Mouse (Mus musculus) G1E (cell line): ENCODE data around the gene Fbxl8. TPM values are rescaled to one million over a fixed set of nuclear protein-coding genes. Genes with fewer than 3 reads are reported as not detected.

Experiments used
- ATAC-seq: 2 replicates; pipeline ENCODE4 v1.8.0; 2016; ENCODE audit warnings: mild to moderate bottlenecking; ENCODE audit not compliant: insufficient number of reproducible peaks, poor library complexity, low FRiP score, severe bottlenecking; ENCODE audit errors: extremely low read depth
- DNase-seq: peaks from one replicate; pipeline ENCODE4 v3.0.0; 2012; ENCODE audit warnings: low spot score
- H3K27me3 ChIP-seq: 2 replicates; pipeline ENCODE4 v1.6.1; 2012; ENCODE audit warnings: mild to moderate bottlenecking, low read length, inconsistent platforms; ENCODE audit not compliant: insufficient read depth
- H3K36me3 ChIP-seq: replicated peaks from 2 replicates; pipeline ENCODE3; 2012; ENCODE audit warnings: mild to moderate bottlenecking, inconsistent platforms
- H3K4me1 ChIP-seq: 2 replicates; pipeline ENCODE4 v1.6.1; 2012; ENCODE audit warnings: low read depth, low read length, inconsistent platforms, mixed read lengths; ENCODE audit not compliant: insufficient read depth
- H3K4me3 ChIP-seq: 2 replicates; pipeline ENCODE4 v1.5.1; 2012; ENCODE audit warnings: low read depth, mild to moderate bottlenecking, inconsistent platforms, low read length, moderate library complexity, mixed read lengths
- H3K9me3 ChIP-seq: replicated peaks from 2 replicates; pipeline ENCODE4 v1.6.1; 2012; ENCODE audit warnings: inconsistent platforms
- CTCF ChIP-seq: IDR thresholded peaks from 2 replicates; pipeline ENCODE4 v1.5.1; 2012; ENCODE audit warnings: low read depth, low read length, inconsistent platforms, mixed read lengths
- GATA1 ChIP-seq: IDR thresholded peaks from 2 replicates; pipeline ENCODE4 v1.6.1; 2012; ENCODE audit warnings: borderline replicate concordance, low read length, inconsistent platforms, mixed read lengths
- GATA2 ChIP-seq: IDR thresholded peaks from 2 replicates; pipeline ENCODE4 v1.6.1; 2012; ENCODE audit warnings: low read depth, low read length, inconsistent platforms, borderline replicate concordance
- POLR2AphosphoS5 ChIP-seq: IDR thresholded peaks from 2 replicates; pipeline ENCODE4 v1.6.1; 2012; ENCODE audit warnings: low read depth, low read length, inconsistent platforms; ENCODE audit not compliant: insufficient replicate concordance
- TAL1 ChIP-seq: conservative IDR thresholded peaks from 2 replicates; pipeline ENCODE4 v1.6.1; 2012; ENCODE audit warnings: low read depth, low read length, inconsistent platforms, mixed read lengths
- polyA plus RNA-seq: library from polyadenylated mRNA; stranded (reverse); fragments of >175 nt; gene quantifications from 2 replicates; pipeline ENCODE4 v1.2.3, GENCODE M21; 2012
- total RNA-seq, 2 experiments: library from RNA; stranded (forward) in 1 of 2; stranded (reverse) in 1 of 2; fragments of 200-1000 nt in 1 of 2; fragments of >200 nt in 1 of 2; fragmentation: Nextera tagmentation in 1 of 2; gene quantifications; 2 replicates each; pipeline ENCODE4 v1.2.3; 2014 to 2017

Gene Fbxl8
- total and polyA plus RNA-seq, 3 experiments = 6.0 to 8.9 (median 8.0) TPM

DNA sequence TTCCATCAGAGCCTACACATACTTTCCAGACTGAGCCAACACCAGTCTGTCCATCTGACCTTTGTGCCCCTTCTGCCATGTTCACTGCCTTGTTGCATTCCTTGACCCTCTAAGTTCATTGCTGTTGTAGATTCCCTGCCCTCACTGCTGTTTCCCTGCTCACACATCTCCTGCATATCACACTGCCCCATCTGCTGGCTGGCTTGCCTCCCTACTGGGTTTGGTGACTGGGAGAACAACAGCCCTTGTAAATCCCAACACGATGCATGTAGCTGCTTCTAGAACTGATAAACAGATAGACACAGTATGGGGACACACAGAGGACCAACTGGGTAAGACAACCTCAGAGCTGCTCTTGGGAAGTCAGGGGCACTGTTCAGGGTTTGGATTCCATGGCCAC lies 47.3 kb downstream of the Fbxl8 start:
- TF ChIP-seq CTCF (no peak), GATA1 (no peak), TAL1 (no peak), POLR2AphosphoS5 (no peak), GATA2 (no peak)
- Histone ChIP-seq H3K36me3 (peaks cover 98% of the 10 kb centered on the region), H3K4me1 (peaks cover 15% of the 10 kb centered on the region), H3K27me3 (no peaks in the 10 kb centered on the region), H3K9me3 (no peaks in the 10 kb centered on the region), H3K4me3 (no peak overlapping the region)
- DNase-seq (no peak), ATAC-seq (no peak)

DNA sequence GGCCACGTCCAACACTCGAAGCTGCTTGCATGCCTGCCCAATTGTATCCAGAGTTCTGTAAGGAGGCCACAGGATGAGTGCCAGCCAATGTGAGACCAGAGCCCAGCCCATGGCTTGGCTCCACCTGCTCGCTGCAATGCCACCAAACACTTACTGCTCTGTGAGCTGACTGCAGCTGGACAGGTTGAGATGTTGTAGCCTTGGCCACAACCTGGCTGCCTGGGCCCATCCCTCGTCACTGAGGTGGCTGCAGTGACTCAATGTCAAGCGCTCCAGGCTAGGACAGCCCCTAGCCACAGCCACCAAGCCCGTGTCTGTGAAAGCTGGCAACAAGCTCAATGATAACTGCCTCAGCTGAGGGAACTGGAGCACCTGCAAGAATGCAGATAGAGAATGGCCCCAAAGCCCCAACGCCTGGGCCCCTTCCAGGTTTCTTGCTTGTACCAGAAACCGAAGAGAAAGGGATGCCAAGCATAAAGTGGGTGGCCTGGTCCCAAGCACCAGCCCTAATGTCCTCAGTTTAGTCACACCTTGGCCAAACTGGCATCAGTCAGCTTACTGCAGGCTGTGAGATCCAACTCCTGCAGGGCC lies 48.5 kb downstream of the Fbxl8 start:
- TF ChIP-seq GATA2 = no peak
- TF ChIP-seq GATA1 = no peak
- TF ChIP-seq CTCF = no peak
- no peak for TF ChIP-seq TAL1
- no peak for TF ChIP-seq POLR2AphosphoS5
- DNase-seq (no peak), ATAC-seq (no peak)
- H3K4me3 ChIP-seq = no peak overlapping the region
- no peaks in the 10 kb centered on the region for H3K27me3 ChIP-seq
- peaks cover 14% of the 10 kb centered on the region for H3K4me1 ChIP-seq
- H3K36me3 ChIP-seq = peaks cover 98% of the 10 kb centered on the region
- H3K9me3 ChIP-seq = no peaks in the 10 kb centered on the region

DNA sequence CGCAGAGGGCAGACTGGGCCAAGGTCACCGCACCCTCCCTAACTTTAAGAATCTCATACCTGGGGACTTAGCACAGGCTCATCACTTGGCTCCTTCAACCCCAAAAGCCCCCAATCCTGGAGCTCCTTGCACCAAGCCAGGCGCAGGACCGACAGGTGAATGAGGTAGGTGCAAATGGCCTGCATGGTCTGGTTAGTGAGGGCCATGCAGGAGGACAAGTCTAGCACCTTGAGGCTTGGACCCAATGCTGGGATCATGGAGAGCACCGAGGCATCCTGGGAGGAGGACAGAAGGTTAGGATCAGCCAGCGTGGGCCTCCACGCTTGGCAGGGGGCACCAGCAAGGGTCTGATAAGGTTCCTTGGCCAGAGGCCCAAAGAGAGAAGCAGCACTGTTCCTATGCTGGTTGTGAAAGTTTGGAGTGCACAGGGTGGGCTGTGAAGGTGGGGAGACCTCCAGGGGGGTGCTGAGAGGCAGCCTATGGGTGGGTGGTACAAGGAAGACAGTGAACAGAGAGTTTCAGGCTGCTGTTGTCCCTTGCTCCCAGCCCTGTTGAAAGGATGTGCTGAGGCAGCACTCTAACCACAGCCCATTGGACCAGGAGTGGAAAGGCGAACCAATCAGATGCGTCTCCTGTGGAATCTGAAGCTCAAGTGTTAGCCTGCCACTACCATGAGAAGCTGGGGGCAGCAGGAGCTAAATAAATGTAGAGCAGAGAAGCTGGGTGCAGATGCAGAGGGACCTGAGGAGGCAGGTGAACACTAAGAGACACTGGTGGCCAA lies 49.4 kb downstream of the Fbxl8 start:
- peaks cover 98% of the 10 kb centered on the region for H3K36me3 ChIP-seq
- ATAC-seq = no peak

DNA sequence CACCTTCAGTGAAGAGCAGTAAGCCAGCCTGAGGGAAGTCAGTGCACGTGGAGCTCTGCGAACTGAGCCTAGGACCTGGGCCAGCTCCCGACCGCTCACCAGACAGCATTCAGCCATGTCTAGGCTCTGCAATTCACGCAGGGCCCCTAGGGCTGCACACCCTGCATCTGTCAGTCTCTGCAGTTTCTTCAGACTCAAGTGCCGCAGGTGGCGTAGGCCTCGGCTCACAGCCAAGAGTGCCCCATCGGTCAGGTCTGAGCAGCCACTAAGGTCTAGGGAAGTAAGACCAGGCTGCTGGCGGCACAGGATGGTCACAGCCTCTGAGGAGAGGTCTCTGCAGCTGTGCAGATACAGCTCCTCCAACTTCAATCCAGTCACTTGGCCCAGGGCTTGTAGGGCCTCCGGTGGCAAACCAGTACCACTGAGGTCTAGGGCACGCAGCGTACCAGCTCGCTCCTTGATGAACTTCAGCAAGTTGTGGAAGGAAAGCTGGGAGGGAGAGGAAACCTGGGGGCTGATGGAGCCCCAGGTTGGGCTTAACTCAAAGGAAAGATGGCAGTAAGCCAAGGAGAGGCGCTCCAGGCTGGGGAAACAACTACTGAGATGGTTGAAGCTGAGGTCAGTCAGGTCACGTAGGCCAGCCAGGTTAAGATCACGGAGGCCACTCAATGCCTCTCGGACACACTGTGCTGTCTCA lies 50.8 kb downstream of the Fbxl8 start:
- Histone ChIP-seq H3K27me3 (no peaks in the 10 kb centered on the region), H3K4me1 (peaks cover 18% of the 10 kb centered on the region), H3K9me3 (no peaks in the 10 kb centered on the region), H3K4me3 (no peak overlapping the region), H3K36me3 (peaks cover 98% of the 10 kb centered on the region)
- TF ChIP-seq GATA1 = no peak
- no peak for TF ChIP-seq TAL1
- TF ChIP-seq CTCF = no peak
- TF ChIP-seq GATA2 = no peak
- TF ChIP-seq POLR2AphosphoS5 = no peak
- DNase-seq = no peak
- no peak for ATAC-seq

More for the DNA sequence above, 49.4 kb downstream of the Fbxl8 start:
- Histone ChIP-seq H3K4me3 (no peak overlapping the region), H3K9me3 (no peaks in the 10 kb centered on the region), H3K4me1 (peaks cover 14% of the 10 kb centered on the region), H3K27me3 (no peaks in the 10 kb centered on the region)
- no peak for TF ChIP-seq GATA1
- no peak for TF ChIP-seq TAL1
- TF ChIP-seq POLR2AphosphoS5 = no peak
- TF ChIP-seq GATA2 = no peak
- no peak for TF ChIP-seq CTCF
- DNase-seq = no peak

DNA sequence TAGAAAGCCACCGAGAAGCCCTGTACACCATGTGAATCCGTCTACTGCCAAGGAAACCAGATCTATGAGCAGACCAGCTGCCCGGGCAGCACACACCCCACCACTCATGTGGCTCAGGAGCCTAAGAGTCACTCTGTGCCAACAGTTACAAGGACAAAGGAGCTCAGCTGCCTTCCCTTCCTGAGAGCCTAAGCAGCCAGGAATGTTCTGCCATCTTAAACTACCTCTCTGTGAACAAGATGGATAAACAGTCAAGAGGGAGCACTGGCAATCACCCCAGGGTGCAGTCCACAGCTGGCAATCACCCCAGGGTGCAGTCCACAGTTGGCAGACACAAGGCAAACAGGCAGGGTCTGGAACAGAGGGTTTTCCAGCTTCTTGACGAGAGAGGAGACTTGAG lies 53.5 kb downstream of the Fbxl8 start:
- no peaks in the 10 kb centered on the region for H3K27me3 ChIP-seq
- H3K36me3 ChIP-seq = peaks cover 87% of the 10 kb centered on the region
- DNase-seq (no peak), ATAC-seq (no peak)
- H3K4me3 ChIP-seq = no peak overlapping the region
- no peaks in the 10 kb centered on the region for H3K9me3 ChIP-seq
- peaks cover 10% of the 10 kb centered on the region for H3K4me1 ChIP-seq
- no peak for TF ChIP-seq GATA1
- no peak for TF ChIP-seq POLR2AphosphoS5
- no peak for TF ChIP-seq CTCF
- TF ChIP-seq GATA2 = no peak
- no peak for TF ChIP-seq TAL1

DNA sequence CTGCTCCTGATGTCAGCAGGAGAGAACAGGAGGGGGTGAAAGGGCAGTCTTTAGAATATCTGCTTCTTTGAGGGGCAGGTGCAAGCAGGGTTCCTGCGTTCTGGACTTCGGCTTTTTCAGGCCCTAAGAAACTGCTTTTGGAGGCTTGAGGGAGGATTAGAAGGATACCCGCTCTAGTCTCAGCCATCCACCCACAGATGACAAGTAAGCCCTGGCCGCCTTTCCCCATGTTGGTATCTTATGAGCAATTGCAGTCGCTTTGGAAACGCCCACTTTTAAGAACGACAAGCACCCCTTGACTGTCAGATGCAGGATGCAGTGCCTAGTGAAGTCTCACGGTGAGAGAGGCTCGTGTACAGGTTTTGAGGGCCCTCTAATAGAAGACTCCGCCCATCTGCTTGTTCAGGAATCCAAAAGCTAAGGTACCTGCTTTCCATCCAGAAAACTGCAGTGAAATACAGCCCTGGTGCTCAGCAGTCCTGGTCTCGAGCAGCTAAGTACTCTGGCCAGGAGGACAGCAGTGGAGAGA lies 54.3 kb downstream of the Fbxl8 start:
- H3K9me3 ChIP-seq = no peaks in the 10 kb centered on the region
- H3K36me3 ChIP-seq = peaks cover 86% of the 10 kb centered on the region
- H3K4me1 ChIP-seq = peaks cover 17% of the 10 kb centered on the region
- no peak for TF ChIP-seq GATA1
- TF ChIP-seq GATA2 = no peak
- TF ChIP-seq POLR2AphosphoS5 = no peak
- no peak for TF ChIP-seq TAL1
- no peak for TF ChIP-seq CTCF
- H3K27me3 ChIP-seq = no peaks in the 10 kb centered on the region
- no peak overlapping the region for H3K4me3 ChIP-seq
- no peak for DNase-seq
- no peak for ATAC-seq

Other genes with a start within 250 kb of the Fbxl8 start
Only the 20 nearest of the 22 such genes appear.
- gene Ces3b, start 180.9 kb upstream of the Fbxl8 start, total RNA-seq (2014; fragmentation: Nextera tagmentation) = not detected in 2 replicates
- 0.12 and 0.22 TPM in 2 replicates for gene Ces3b, start 180.9 kb upstream of the Fbxl8 start, total RNA-seq (2017)
- not detected in 2 replicates for gene Ces3b, start 180.9 kb upstream of the Fbxl8 start, polyA plus RNA-seq
- gene Ces4a, start 132.8 kb upstream of the Fbxl8 start, total RNA-seq (2014; fragmentation: Nextera tagmentation) = not detected in 2 replicates
- gene Ces4a, start 132.8 kb upstream of the Fbxl8 start, total RNA-seq (2017) = not detected in 2 replicates
- gene Ces4a, start 132.8 kb upstream of the Fbxl8 start, polyA plus RNA-seq = not detected in 2 replicates
- 81.9 and 84.2 TPM in 2 replicates for gene Cbfb, start 94.0 kb upstream of the Fbxl8 start, total RNA-seq (2014; fragmentation: Nextera tagmentation)
- gene Cbfb, start 94.0 kb upstream of the Fbxl8 start, total RNA-seq (2017) = 175 and 182 TPM in 2 replicates
- 31.4 and 33.5 TPM in 2 replicates for gene Cbfb, start 94.0 kb upstream of the Fbxl8 start, polyA plus RNA-seq
- gene D230025D16Rik, start 39.5 kb upstream of the Fbxl8 start, total RNA-seq (2014; fragmentation: Nextera tagmentation) = 35.2 and 37.5 TPM in 2 replicates
- gene D230025D16Rik, start 39.5 kb upstream of the Fbxl8 start, total RNA-seq (2017) = 27.2 and 28.8 TPM in 2 replicates
- gene D230025D16Rik, start 39.5 kb upstream of the Fbxl8 start, polyA plus RNA-seq = 4.0 and 5.0 TPM in 2 replicates
- gene B3gnt9, start 9.5 kb upstream of the Fbxl8 start, total RNA-seq (2014; fragmentation: Nextera tagmentation) = 4.8 and 5.9 TPM in 2 replicates
- gene B3gnt9, start 9.5 kb upstream of the Fbxl8 start, total RNA-seq (2017) = 6.2 and 7.4 TPM in 2 replicates
- 4.4 and 7.0 TPM in 2 replicates for gene B3gnt9, start 9.5 kb upstream of the Fbxl8 start, polyA plus RNA-seq
- gene Tradd, start within 50 bp of the Fbxl8 start, total RNA-seq (2014; fragmentation: Nextera tagmentation) = 12.5 and 14.2 TPM in 2 replicates
- 20.8 and 23.4 TPM in 2 replicates for gene Tradd, start within 50 bp of the Fbxl8 start, total RNA-seq (2017)
- 27.9 and 30.0 TPM in 2 replicates for gene Tradd, start within 50 bp of the Fbxl8 start, polyA plus RNA-seq
- gene Hsf4, start 5.2 kb downstream of the Fbxl8 start, total RNA-seq (2014; fragmentation: Nextera tagmentation) = 0.49 and 0.68 TPM in 2 replicates
- 0.70 and 0.93 TPM in 2 replicates for gene Hsf4, start 5.2 kb downstream of the Fbxl8 start, total RNA-seq (2017)
- gene Hsf4, start 5.2 kb downstream of the Fbxl8 start, polyA plus RNA-seq = 0.33 and 0.39 TPM in 2 replicates
- 0.39 and 0.60 TPM in 2 replicates for gene Nol3, start 11.5 kb downstream of the Fbxl8 start, total RNA-seq (2014; fragmentation: Nextera tagmentation)
- gene Nol3, start 11.5 kb downstream of the Fbxl8 start, total RNA-seq (2017) = 0.41 and 0.49 TPM in 2 replicates
- 0.60 and 0.77 TPM in 2 replicates for gene Nol3, start 11.5 kb downstream of the Fbxl8 start, polyA plus RNA-seq
- gene 4931428F04Rik, start 25.2 kb downstream of the Fbxl8 start, total RNA-seq (2014; fragmentation: Nextera tagmentation) = 7.8 and 9.0 TPM in 2 replicates
- 2.6 and 2.8 TPM in 2 replicates for gene 4931428F04Rik, start 25.2 kb downstream of the Fbxl8 start, total RNA-seq (2017)
- 1.5 and 2.0 TPM in 2 replicates for gene 4931428F04Rik, start 25.2 kb downstream of the Fbxl8 start, polyA plus RNA-seq
- 1.4 and 3.2 TPM in 2 replicates for gene Exoc3l, start 31.5 kb downstream of the Fbxl8 start, total RNA-seq (2014; fragmentation: Nextera tagmentation)
- 1.5 and 2.8 TPM in 2 replicates for gene Exoc3l, start 31.5 kb downstream of the Fbxl8 start, total RNA-seq (2017)
- 2.6 and 2.7 TPM in 2 replicates for gene Exoc3l, start 31.5 kb downstream of the Fbxl8 start, polyA plus RNA-seq
- 228 and 274 TPM in 2 replicates for gene E2f4, start 33.0 kb downstream of the Fbxl8 start, total RNA-seq (2014; fragmentation: Nextera tagmentation)
- 40.1 and 42.5 TPM in 2 replicates for gene E2f4, start 33.0 kb downstream of the Fbxl8 start, total RNA-seq (2017)
- 69.8 and 79.2 TPM in 2 replicates for gene E2f4, start 33.0 kb downstream of the Fbxl8 start, polyA plus RNA-seq
- 2.2 and 3.5 TPM in 2 replicates for gene Elmo3, start 41.0 kb downstream of the Fbxl8 start, total RNA-seq (2014; fragmentation: Nextera tagmentation)
- gene Elmo3, start 41.0 kb downstream of the Fbxl8 start, total RNA-seq (2017) = 0.49 and 1.6 TPM in 2 replicates
- 0.63 and 0.76 TPM in 2 replicates for gene Elmo3, start 41.0 kb downstream of the Fbxl8 start, polyA plus RNA-seq
- gene Lrrc29, start 61.6 kb downstream of the Fbxl8 start, total RNA-seq (2014; fragmentation: Nextera tagmentation) = 12.3 and 15.5 TPM in 2 replicates
- gene Lrrc29, start 61.6 kb downstream of the Fbxl8 start, total RNA-seq (2017) = 4.6 and 4.8 TPM in 2 replicates
- 1.3 and 1.6 TPM in 2 replicates for gene Lrrc29, start 61.6 kb downstream of the Fbxl8 start, polyA plus RNA-seq
- gene Tmem208, start 61.7 kb downstream of the Fbxl8 start, total RNA-seq (2014; fragmentation: Nextera tagmentation) = 26.7 and 35.5 TPM in 2 replicates
- gene Tmem208, start 61.7 kb downstream of the Fbxl8 start, total RNA-seq (2017) = 37.8 and 54.5 TPM in 2 replicates
- gene Tmem208, start 61.7 kb downstream of the Fbxl8 start, polyA plus RNA-seq = 19.5 and 25.2 TPM in 2 replicates
- 2.3 and 4.7 TPM in 2 replicates for gene Fhod1, start 83.3 kb downstream of the Fbxl8 start, total RNA-seq (2014; fragmentation: Nextera tagmentation)
- gene Fhod1, start 83.3 kb downstream of the Fbxl8 start, total RNA-seq (2017) = 1.7 and 3.3 TPM in 2 replicates
- gene Fhod1, start 83.3 kb downstream of the Fbxl8 start, polyA plus RNA-seq = 6.0 and 6.1 TPM in 2 replicates
- 0.68 and 1.2 TPM in 2 replicates for gene Slc9a5, start 84.2 kb downstream of the Fbxl8 start, total RNA-seq (2014; fragmentation: Nextera tagmentation)
- 0.46 and 0.49 TPM in 2 replicates for gene Slc9a5, start 84.2 kb downstream of the Fbxl8 start, total RNA-seq (2017)
- gene Slc9a5, start 84.2 kb downstream of the Fbxl8 start, polyA plus RNA-seq = 0.87 and 0.99 TPM in 2 replicates
- gene Plekhg4, start 108.6 kb downstream of the Fbxl8 start, total RNA-seq (2014; fragmentation: Nextera tagmentation) = not detected in 2 replicates
- gene Plekhg4, start 108.6 kb downstream of the Fbxl8 start, total RNA-seq (2017) = 0.11 TPM in 1 of 2 replicates, not detected in the other
- 0.01 TPM in 1 of 2 replicates, not detected in the other for gene Plekhg4, start 108.6 kb downstream of the Fbxl8 start, polyA plus RNA-seq
- gene Kctd19, start 148.9 kb downstream of the Fbxl8 start, total RNA-seq (2014; fragmentation: Nextera tagmentation) = not detected in 2 replicates
- not detected in 2 replicates for gene Kctd19, start 148.9 kb downstream of the Fbxl8 start, total RNA-seq (2017)
- gene Kctd19, start 148.9 kb downstream of the Fbxl8 start, polyA plus RNA-seq = not detected in 2 replicates
- gene Lrrc36, start 148.9 kb downstream of the Fbxl8 start, total RNA-seq (2014; fragmentation: Nextera tagmentation) = not detected in 2 replicates
- gene Lrrc36, start 148.9 kb downstream of the Fbxl8 start, total RNA-seq (2017) = not detected in 2 replicates
- not detected in 2 replicates for gene Lrrc36, start 148.9 kb downstream of the Fbxl8 start, polyA plus RNA-seq
- gene Tppp3, start 206.9 kb downstream of the Fbxl8 start, total RNA-seq (2014; fragmentation: Nextera tagmentation) = not detected in 2 replicates
- gene Tppp3, start 206.9 kb downstream of the Fbxl8 start, total RNA-seq (2017) = not detected in 2 replicates
- gene Tppp3, start 206.9 kb downstream of the Fbxl8 start, polyA plus RNA-seq = not detected in 2 replicates